Mouse (Mus musculus) Muller cell, postnatal 12 days (primary cell): ENCODE measurements around the gene Orm1.

Experiments
- DNase-seq: peaks from one replicate; pipeline ENCODE4 v3.0.0-alpha.2; 2015; ENCODE audit errors: inconsistent ontology term

The Orm1 gene

GRCm38 (mm10) chr4:63355877-63356665, 11.7 kb downstream of the Orm1 start, which contains the start of gene Orm3:
Orm3 (plus strand) TSS chr4:63356162.
- peak; percentile 32 for DNase-seq

- no peak for DNase-seq
These were observed 12.7 kb downstream of the Orm1 start for GRCm38 (mm10) chr4:63356981-63357570.

GRCm38 (mm10) chr4:63359861-63360260, 15.5 kb downstream of the Orm1 start:
- no peak for DNase-seq

GRCm38 (mm10) chr4:63362150-63362549, 17.8 kb downstream of the Orm1 start, which contains the start of gene Orm2:
Orm2 (plus strand) TSS chr4:63362449.
- DNase-seq: no peak

- no peak for DNase-seq
These were observed 24.2 kb downstream of the Orm1 start for GRCm38 (mm10) chr4:63368577-63368976.

GRCm38 (mm10) chr4:63370897-63371296, 26.5 kb downstream of the Orm1 start:
- no peak for DNase-seq

- DNase-seq: no peak
These were observed 27.5 kb downstream of the Orm1 start for GRCm38 (mm10) chr4:63371890-63372289.

- DNase-seq: no peak
These were observed 29.0 kb downstream of the Orm1 start for GRCm38 (mm10) chr4:63373404-63373803.

GRCm38 (mm10) chr4:63374331-63374730, 30.0 kb downstream of the Orm1 start:
- no peak for DNase-seq

- no peak for DNase-seq
These were observed 31.0 kb downstream of the Orm1 start for GRCm38 (mm10) chr4:63375367-63375766.

GRCm38 (mm10) chr4:63377483-63377882, 33.1 kb downstream of the Orm1 start:
- DNase-seq: no peak

- no peak for DNase-seq
These were observed 38.5 kb downstream of the Orm1 start for GRCm38 (mm10) chr4:63382676-63383369.

GRCm38 (mm10) chr4:63383474-63383873, 39.1 kb downstream of the Orm1 start:
- no peak for DNase-seq

- no peak for DNase-seq
These were observed 39.9 kb downstream of the Orm1 start for GRCm38 (mm10) chr4:63384262-63384661.

GRCm38 (mm10) chr4:63385253-63385652, 40.9 kb downstream of the Orm1 start:
- DNase-seq: no peak

- no peak for DNase-seq
These were observed 41.4 kb downstream of the Orm1 start for GRCm38 (mm10) chr4:63385784-63386183.

- DNase-seq: no peak
These were observed 43.7 kb downstream of the Orm1 start for GRCm38 (mm10) chr4:63388029-63388428.

GRCm38 (mm10) chr4:63389121-63389886, 44.9 kb downstream of the Orm1 start:
- no peak for DNase-seq

GRCm38 (mm10) chr4:63389887-63390528, 45.6 kb downstream of the Orm1 start:
- DNase-seq: no peak

GRCm38 (mm10) chr4:63391322-63391721, 47.0 kb downstream of the Orm1 start:
- DNase-seq: no peak
